Mouse (Mus musculus): Measurements from ENCODE around the gene Rft1.

GRCm38 (mm10) chr14:30692439-30692838, 38.3 kb downstream of the Rft1 start:
- no peak for TF ChIP-seq CTCF (IDR thresholded peaks at IDR 0.05; ENCODE audit: low read depth, low read length)
- no peak for TF ChIP-seq POLR2A (IDR thresholded peaks at IDR 0.05; ENCODE audit: extremely low read depth, insufficient read depth, low read length)
